Mouse (Mus musculus): Measurements from ENCODE around the gene Pex14. TPM values are rescaled to one million over a fixed set of nuclear protein-coding genes. Genes with fewer than 3 reads are reported as not detected.

The Pex14 gene
- polyA plus RNA-seq, 1 experiment = 44.5 TPM

- no peak for DNase-seq (ENCODE audit: low read depth)
Observed at GRCm38 (mm10) chr4:148922221-148922700, 177.4 kb downstream of the Pex14 start.

GRCm38 (mm10) chr4:148920610-148921009 is 179.1 kb downstream of the Pex14 start:
- DNase-seq (ENCODE audit: low read depth) = no peak

GRCm38 (mm10) chr4:148918707-148919447 is 180.8 kb downstream of the Pex14 start:
- DNase-seq (ENCODE audit: low read depth) = no peak

- no peak for DNase-seq (ENCODE audit: low read depth)
Observed at GRCm38 (mm10) chr4:148915849-148916248, 183.8 kb downstream of the Pex14 start.

GRCm38 (mm10) chr4:148914863-148915622 is 184.6 kb downstream of the Pex14 start:
- DNase-seq (ENCODE audit: low read depth) = no peak

GRCm38 (mm10) chr4:148912826-148913590 is 186.7 kb downstream of the Pex14 start:
- DNase-seq (ENCODE audit: low read depth) = no peak

- no peak for DNase-seq (ENCODE audit: low read depth)
Observed at GRCm38 (mm10) chr4:148912134-148912533, 187.5 kb downstream of the Pex14 start.

Other genes with a start within 250 kb of the Pex14 start
- gene Dffa, start 4.3 kb upstream of the Pex14 start, polyA plus RNA-seq (2012; rRNA removed) = 14.6 and 15.1 TPM in 2 replicates
- gene Cort, start 26.9 kb upstream of the Pex14 start, polyA plus RNA-seq (2012; rRNA removed) = not detected in 2 replicates
- 1.2 and 1.3 TPM in 2 replicates for gene Cenps, start 37.8 kb upstream of the Pex14 start, polyA plus RNA-seq (2012; rRNA removed)
- gene Pgd, start 66.9 kb upstream of the Pex14 start, polyA plus RNA-seq (2012; rRNA removed) = 230 and 303 TPM in 2 replicates
- 49.9 and 61.6 TPM in 2 replicates for gene Kif1b, start 207.8 kb upstream of the Pex14 start, polyA plus RNA-seq (2012; rRNA removed)

Data from gonadal fat pad, adult 2 months (tissue).